Mouse (Mus musculus) forelimb bud, embryonic 11.5 days (tissue): ENCODE data around the gene Wbp1l.

Experiments used
- DNase-seq: peaks from one replicate; pipeline ENCODE4 v3.0.0-alpha.2; 2012; ENCODE audit warnings: low read depth, low spot score

Gene Wbp1l

GRCm38 (mm10) chr19:46599375-46600256 lies 732 bp downstream of the Wbp1l start:
- DNase-seq = no peak

GRCm38 (mm10) chr19:46600371-46600770 lies 1.5 kb downstream of the Wbp1l start:
- no peak for DNase-seq

DNA sequence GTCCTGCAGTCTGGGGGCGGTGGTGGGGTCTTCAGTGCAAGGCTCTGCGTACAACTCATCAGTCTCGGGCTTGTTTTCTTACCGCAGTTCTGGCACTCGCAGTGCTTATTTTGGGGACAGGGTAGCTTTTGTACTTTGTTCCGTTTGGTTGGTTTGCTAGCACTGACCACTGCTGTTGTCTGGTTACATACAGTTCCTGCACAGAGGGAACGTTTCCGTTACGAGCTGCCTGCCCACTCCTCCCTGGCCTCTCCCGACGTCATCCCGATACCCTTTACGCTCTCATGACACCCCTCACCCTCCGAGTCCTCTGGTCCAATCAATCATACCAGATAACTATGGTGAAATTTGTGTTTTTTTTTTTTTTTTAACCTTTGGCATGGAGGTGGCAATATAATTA lies 2.6 kb downstream of the Wbp1l start:
- DNase-seq = no peak

DNA sequence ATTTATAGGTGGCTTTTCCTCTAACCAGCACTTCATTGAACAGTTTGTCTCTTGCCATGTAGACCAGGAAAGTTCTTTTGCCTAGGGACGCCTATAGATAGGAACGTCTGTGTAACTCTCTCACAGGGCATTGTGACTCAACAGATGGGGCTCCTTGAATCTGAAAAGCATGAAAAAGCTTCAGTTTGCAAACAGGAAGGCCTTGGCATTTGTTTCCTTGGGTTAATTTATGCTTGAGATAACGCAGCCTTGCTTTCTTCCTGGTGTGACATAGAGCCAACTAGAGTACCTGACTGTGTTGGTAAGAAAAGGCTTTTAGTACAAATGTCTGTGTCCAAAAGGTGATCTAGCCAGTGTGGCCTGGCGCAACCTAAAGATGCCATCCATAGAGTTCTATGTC lies 3.5 kb downstream of the Wbp1l start:
- DNase-seq = no peak

GRCm38 (mm10) chr19:46606718-46607117 lies 7.8 kb downstream of the Wbp1l start:
- no peak for DNase-seq

- no peak for DNase-seq
Measured at GRCm38 (mm10) chr19:46607424-46607823, 8.5 kb downstream of the Wbp1l start.

DNA sequence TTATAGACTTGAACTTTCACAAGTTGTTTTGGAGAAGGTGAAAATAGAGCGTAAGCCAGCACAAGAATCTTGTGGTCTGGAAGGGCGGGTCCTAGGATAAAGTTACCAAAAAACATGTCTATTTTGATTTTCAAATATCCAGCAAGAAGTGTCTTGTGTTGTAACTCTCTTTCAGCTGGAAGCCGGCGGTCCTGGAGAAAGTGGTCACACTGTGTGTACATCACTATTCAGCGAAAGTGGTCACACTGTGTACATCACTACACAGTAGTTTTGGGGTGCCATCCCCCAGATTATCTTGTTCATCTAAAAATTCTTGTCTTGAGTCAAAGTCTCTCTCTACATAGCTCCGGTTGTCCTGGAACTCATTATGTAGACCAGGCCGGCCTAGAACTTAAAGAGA lies 9.3 kb downstream of the Wbp1l start:
- DNase-seq = no peak

- no peak for DNase-seq
Measured at GRCm38 (mm10) chr19:46616378-46616777, 17.5 kb downstream of the Wbp1l start.

DNA sequence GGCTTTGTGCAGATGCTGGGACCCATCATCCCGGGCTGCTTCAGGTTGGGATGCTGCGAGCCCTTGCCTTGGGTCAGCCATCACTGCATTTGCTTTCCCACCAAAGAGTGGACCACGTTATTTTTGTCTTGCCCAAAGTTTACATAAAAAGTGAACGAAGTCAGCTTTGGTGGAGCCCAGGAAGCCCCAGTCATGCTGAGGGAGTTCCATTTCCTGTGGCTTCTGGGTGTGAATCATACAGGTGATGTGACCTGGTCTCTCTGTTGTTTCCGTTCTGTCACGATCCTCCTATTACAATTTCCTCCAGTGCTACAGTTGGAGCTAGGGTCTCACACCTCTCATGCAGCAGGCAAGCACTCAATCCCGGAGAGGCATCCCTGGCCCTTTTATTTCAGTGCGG lies 18.5 kb downstream of the Wbp1l start:
- DNase-seq = no peak

GRCm38 (mm10) chr19:46618322-46618721 lies 19.4 kb downstream of the Wbp1l start:
- no peak for DNase-seq

GRCm38 (mm10) chr19:46619001-46619400 lies 20.1 kb downstream of the Wbp1l start:
- no peak for DNase-seq

DNA sequence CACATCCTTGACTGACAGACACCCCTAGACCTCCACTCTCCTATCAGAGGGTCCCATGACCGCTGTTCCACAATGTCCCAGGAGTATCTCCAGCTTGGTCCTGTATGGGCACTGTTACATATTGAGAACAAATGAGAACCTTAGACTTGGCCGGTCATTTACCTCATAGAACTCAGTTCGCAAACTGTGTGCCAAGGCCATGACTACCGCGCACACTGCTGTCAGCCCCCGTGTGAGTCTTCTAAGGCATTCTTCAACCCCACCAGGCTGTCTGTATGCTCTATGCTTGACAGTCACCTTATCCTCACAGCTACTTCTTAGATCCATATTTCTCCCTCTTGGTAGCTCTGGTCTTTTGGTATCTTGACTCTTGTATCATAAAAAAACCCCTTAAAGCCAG lies 20.6 kb downstream of the Wbp1l start:
- no peak for DNase-seq

GRCm38 (mm10) chr19:46620016-46620808 lies 21.3 kb downstream of the Wbp1l start:
- DNase-seq = no peak

DNA sequence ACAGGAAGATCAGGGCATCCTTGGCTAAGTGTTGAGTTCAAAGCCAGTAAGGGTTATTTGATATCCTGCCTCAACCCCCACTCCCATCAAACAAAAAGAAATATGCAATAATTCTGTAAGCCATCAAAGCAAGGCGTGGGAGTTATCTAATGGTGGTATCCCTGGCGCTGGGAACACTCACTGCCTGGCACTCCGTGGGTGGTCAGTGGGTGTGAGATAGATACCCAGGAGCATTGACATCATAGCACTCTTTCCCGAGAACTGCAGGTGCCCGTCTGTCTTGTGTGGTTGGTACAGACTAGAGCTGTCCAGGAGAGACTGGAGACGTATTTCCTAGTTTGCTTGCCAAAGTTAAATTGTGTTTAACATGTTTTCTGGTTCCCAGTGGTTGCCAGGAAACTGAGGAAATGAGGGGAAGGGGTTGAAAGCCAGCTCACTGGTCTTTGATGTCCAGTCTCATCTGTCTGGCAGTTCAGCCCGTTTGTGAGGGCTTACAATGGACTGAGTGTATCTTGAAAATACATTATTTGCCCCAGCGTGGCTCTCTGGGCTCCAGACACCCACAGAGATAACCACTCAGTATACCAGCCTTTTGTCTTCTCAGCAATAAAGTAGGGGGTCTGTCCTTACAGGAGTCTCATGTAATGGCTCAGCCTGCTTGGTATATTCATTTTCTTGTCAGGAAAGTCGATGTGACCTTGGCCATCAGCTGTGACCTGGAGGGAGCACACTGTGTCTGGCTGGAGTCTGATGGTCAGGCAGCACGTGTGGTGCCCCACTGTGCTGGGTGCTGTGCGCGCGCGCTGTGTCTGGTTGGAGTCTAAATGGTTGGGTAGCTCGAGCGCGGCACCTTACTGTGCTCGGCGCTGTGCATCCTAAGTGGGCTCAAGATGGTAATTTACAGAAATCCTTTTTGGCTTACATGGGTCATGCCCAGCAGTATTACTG lies 22.6 kb downstream of the Wbp1l start:
- no peak for DNase-seq

GRCm38 (mm10) chr19:46622659-46623193 lies 23.8 kb downstream of the Wbp1l start:
- no peak for DNase-seq

DNA sequence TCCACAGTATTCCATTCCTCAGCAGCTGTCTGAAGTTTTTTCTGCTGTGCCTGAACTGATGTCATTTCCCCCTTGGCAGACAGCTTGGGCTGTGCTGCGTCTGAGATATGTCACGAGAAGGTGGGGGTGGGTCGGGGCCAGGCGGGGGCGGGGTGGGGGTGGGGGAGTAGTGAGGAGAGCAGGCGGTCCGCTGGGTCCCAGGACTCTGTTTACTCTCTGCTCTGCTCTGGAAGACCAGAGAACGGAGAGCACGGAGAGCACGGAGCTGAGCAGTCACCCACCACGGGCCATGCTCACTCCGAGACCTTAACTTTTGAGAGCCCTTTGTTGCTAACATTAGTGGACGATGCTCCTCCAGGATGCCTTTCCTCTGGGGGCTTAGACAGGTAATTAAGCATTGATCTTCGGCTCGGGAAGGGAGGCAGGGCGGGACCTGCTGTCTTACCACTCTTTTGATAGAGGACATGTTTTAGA lies 24.3 kb downstream of the Wbp1l start:
- peak; percentile 54 for DNase-seq

GRCm38 (mm10) chr19:46623790-46624772 lies 25.2 kb downstream of the Wbp1l start:
- DNase-seq = peak; percentile 43

DNA sequence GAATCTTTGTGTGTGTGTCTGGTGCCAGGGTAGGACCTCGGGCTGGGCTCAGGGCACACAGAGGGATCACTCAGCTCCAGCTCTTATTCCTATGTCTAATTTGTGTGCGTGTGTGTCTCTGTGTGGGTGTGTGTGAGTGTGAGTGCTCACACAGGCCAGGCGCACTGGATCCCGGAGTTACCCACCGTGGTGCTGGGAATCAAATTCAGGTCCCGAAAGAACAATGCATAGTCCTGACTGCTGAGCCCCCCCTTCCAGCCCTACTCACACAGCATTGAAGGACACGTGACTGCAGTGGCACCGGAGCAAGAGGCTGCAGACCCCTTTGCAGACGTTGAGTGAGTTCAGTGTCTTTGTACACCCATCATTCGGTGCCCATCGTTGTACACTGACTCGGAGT lies 26.1 kb downstream of the Wbp1l start:
- DNase-seq = no peak

DNA sequence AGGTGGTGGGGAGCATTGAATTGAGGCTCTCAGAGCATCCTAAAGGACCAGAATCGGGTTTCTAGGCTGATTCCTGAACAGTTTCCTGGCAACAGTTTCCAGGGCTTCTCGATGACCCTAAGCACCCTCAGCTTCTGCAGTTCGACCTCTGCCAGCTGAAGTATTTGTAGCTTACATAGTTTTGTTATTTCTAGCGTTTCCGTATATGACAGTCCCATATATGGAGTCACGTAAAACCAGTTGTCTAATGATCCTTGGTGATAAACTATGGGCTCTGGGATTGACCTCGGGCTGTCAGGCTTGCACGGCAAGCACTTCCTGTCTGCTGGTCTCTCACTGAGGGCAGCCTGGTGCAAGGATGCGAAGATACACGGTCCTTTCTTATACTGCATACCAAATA lies 26.6 kb downstream of the Wbp1l start:
- no peak for DNase-seq

DNA sequence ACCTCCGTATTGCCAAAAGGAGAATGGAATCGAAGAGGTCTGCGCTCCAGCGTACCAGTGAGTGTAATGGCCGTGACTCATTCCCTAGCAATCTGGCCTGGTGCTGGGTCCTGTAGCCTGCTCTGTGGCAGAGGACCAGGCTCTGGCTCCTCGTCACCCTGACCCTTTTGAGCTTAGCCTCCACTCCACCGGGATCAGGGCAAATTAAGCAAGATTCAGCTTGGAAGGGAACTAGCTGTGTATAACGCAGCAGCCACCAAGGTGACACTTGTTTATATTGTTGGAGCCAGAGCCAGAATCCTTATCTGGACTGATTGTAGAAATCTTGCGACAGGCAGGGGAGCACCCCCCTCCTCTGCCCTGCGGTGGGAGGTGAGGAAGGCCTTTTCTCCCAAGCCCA lies 29.5 kb downstream of the Wbp1l start:
- no peak for DNase-seq
